Mouse (Mus musculus) Patski (cell line): Measurements from ENCODE around the gene Eme2. TPM values are rescaled to one million over a fixed set of nuclear protein-coding genes. Genes with fewer than 3 reads are reported as not detected.

ENCODE experiments used
- ATAC-seq: fragments of 100-300 bp; one replicate; pipeline ENCODE4 v1.8.0; 2021
- CTCF ChIA-PET: fragments of 350-600 bp; sonication (Branson Sonifier 250); formaldehyde crosslinking; loops from one replicate; lab custom pipeline; 2022; ENCODE audit warnings: inconsistent platforms; lab: Charles Lee
- POLR2A ChIA-PET: fragments of 350-600 bp; sonication (Branson Sonifier 250); formaldehyde crosslinking; loops from one replicate; lab custom pipeline; 2022; ENCODE audit warnings: antibody characterized with exemption, inconsistent platforms; lab: Charles Lee
- DNase-seq: peaks from one replicate; pipeline ENCODE4 v3.0.0-alpha.2; 2011; ENCODE audit warnings: low read depth, low spot score
- H3K27me3 ChIP-seq: fragments of 371-371 bp; one replicate; pipeline ENCODE4 v1.5.1; 2021
- CTCF ChIP-seq: fragments of 100-300 bp; IDR thresholded peaks from one replicate; pipeline ENCODE4 v1.5.1; 2021
- in situ Hi-C: fragments of 300-500 bp; cut with MboI; formaldehyde crosslinking; loops from 3 replicates; pipeline ENCODE4 v1.11.1; 2018; ENCODE audit warnings: low pct_unique_long_range_greater_than_20kb, mixed read lengths
- polyA plus RNA-seq: library from polyadenylated mRNA; unstranded; gene quantifications from one replicate; pipeline ENCODE4 v1.2.3, GENCODE M21; 2021

The Eme2 gene
- polyA plus RNA-seq, 1 experiment from 2014 or later = 21.4 TPM

- in situ Hi-C loops = no loop called here
- TF ChIP-seq CTCF = no peak
- ATAC-seq (no peak), DNase-seq (no peak)
- POLR2A ChIA-PET = interaction anchor here (0.7 to 0.8 kb wide), 2 partner anchors 8 to 46 kb away, joined by 3 read pairs; no protein-coding TSS in a partner anchor
- no peaks in the 10 kb centered on the region for H3K27me3 ChIP-seq
- CTCF ChIA-PET = interaction anchor here (1.6 kb wide), 1 partner anchor 47 kb away, joined by 3 read pairs; no protein-coding TSS in a partner anchor
These were observed 4.5 kb downstream of the Eme2 start for GRCm38 (mm10) chr17:24890151-24891092.

GRCm38 (mm10) chr17:24888862-24889261 is 6.0 kb downstream of the Eme2 start:
- no peaks in the 10 kb centered on the region for H3K27me3 ChIP-seq
- ATAC-seq (no peak), DNase-seq (no peak)
- in situ Hi-C loops = loop anchor here (5.0 kb wide), 1 partner anchor 42 kb away; no protein-coding TSS in a partner anchor
- POLR2A ChIA-PET = interaction anchor here (1.0 kb wide), 1 partner anchor 164 kb away, joined by 3 read pairs; the partner anchor contains the start of gene Ndufb10
- no peak for TF ChIP-seq CTCF
- CTCF ChIA-PET = interaction anchor here (0.9 kb wide), 1 partner anchor 14 kb away, joined by 3 read pairs; no protein-coding TSS in a partner anchor

GRCm38 (mm10) chr17:24887291-24888080 is 7.4 kb downstream of the Eme2 start:
- TF ChIP-seq CTCF = no peak
- ATAC-seq (no peak), DNase-seq (no peak)
- POLR2A ChIA-PET = interaction anchor here (0.6 kb wide), 1 partner anchor 43 kb away, joined by 3 read pairs; no protein-coding TSS in a partner anchor
- in situ Hi-C loops = loop anchor here (5.0 kb wide), 1 partner anchor 40 kb away; no protein-coding TSS in a partner anchor
- H3K27me3 ChIP-seq = no peaks in the 10 kb centered on the region
- CTCF ChIA-PET = no interaction called here

- no peak for TF ChIP-seq CTCF
- ChIA-PET POLR2A (interaction anchor here (1.0 kb wide), 1 partner anchor 48 kb away, joined by 4 read pairs; no protein-coding TSS in a partner anchor), CTCF (no interaction called here)
- DNase-seq (no peak), ATAC-seq (no peak)
- in situ Hi-C loops = loop anchor here (5.0 kb wide), 1 partner anchor 40 kb away; no protein-coding TSS in a partner anchor
- no peaks in the 10 kb centered on the region for H3K27me3 ChIP-seq
These were observed 8.0 kb downstream of the Eme2 start for GRCm38 (mm10) chr17:24886932-24887271.

GRCm38 (mm10) chr17:24886134-24886931 is 8.6 kb downstream of the Eme2 start, which contains the start of the genes Nubp2 and Spsb3:
TSS of gene Nubp2 (minus strand) at chr17:24886349.
TSS of gene Spsb3 (plus strand) at chr17:24886643.
- no peaks in the 10 kb centered on the region for H3K27me3 ChIP-seq
- ChIA-PET POLR2A (interaction anchor here (1.0 kb wide), 1 partner anchor 48 kb away, joined by 4 read pairs; no protein-coding TSS in a partner anchor), CTCF (no interaction called here)
- ATAC-seq (peak; percentile 91), DNase-seq (peak; percentile 97)
- in situ Hi-C loops = loop anchor here (5.0 kb wide), 1 partner anchor 39 kb away; no protein-coding TSS in a partner anchor
- TF ChIP-seq CTCF = no peak

- DNase-seq = no peak
- in situ Hi-C loops = loop anchor here (5.0 kb wide), 1 partner anchor 38 kb away; no protein-coding TSS in a partner anchor
- CTCF ChIA-PET = interaction anchor here (1.6 kb wide), 1 partner anchor 44 kb away, joined by 3 read pairs; no protein-coding TSS in a partner anchor
- H3K27me3 ChIP-seq = no peaks in the 10 kb centered on the region
- TF ChIP-seq CTCF = no peak
- ATAC-seq = no peak
- POLR2A ChIA-PET = no interaction called here
These were observed 9.3 kb downstream of the Eme2 start for GRCm38 (mm10) chr17:24885356-24886133.

- in situ Hi-C loops = no loop called here
- no peak for DNase-seq
- no peak for ATAC-seq
- ChIA-PET CTCF (interaction anchor here (1.6 kb wide), 1 partner anchor 42 kb away, joined by 3 read pairs; no protein-coding TSS in a partner anchor), POLR2A (no interaction called here)
- no peaks in the 10 kb centered on the region for H3K27me3 ChIP-seq
- TF ChIP-seq CTCF = no peak
These were observed 10.5 kb downstream of the Eme2 start for GRCm38 (mm10) chr17:24884391-24884790.

GRCm38 (mm10) chr17:24881738-24882440 is 13.0 kb downstream of the Eme2 start:
- no peak for ATAC-seq

More at GRCm38 (mm10) chr17:24881738-24882440, 13.0 kb downstream of the Eme2 start:
- ChIA-PET CTCF (interaction anchor here (0.8 to 1.5 kb wide), 7 partner anchors 13 to 136 kb away, joined by 3 to 7 read pairs (median 4); partner anchors contain the start of genes Hagh and Igfals), POLR2A (interaction anchor here (1.2 to 1.7 kb wide), 2 partner anchors 9 to 32 kb away, joined by 3 to 5 read pairs; partner anchors contain the start of gene Fahd1)
- no peak for TF ChIP-seq CTCF
- no peak for DNase-seq
- no peaks in the 10 kb centered on the region for H3K27me3 ChIP-seq
- in situ Hi-C loops = no loop called here
